Mouse (Mus musculus): Measurements from ENCODE around the gene Traf3ip3. TPM values are rescaled to one million over a fixed set of nuclear protein-coding genes. Genes with fewer than 3 reads are reported as not detected.

Gene Traf3ip3
- total and polyA plus RNA-seq, 3 experiments, result 5.2 to 9.7 TPM; not detected in 1

DNA sequence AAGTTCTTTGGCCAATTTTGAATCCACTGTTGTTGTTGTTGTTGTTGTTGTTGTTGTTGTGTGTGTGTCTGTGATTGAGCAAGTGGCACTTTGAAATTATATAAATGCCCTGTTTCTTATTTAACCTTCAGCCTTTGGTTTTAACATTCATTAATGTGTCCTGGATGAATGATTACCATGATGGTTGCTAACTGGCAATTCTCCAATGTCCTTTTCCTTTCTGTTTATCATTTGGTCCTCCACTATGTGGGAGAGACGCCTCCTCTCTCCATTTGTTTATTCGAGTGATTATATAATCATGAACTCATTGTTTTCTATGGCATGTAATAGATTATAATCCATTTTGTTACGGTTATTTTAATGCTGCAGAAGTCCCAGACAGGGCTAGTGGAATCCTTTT is 29.0 kb upstream of the Traf3ip3 start:
- Histone ChIP-seq H3K4me3 (ENCODE audit: control insufficient read depth in 1 of 2, insufficient read depth in 1 of 2, low read depth in 2 of 2, low read length in 2 of 2) (no peak overlapping the region), H3K9ac (ENCODE audit: control insufficient read depth, low read depth, low read length, poor library complexity, severe bottlenecking) (no peak overlapping the region), H3K27ac (ENCODE audit: control insufficient read depth, low read depth, low read length) (no peak overlapping the region), H3K9me3 (replicated peaks; ENCODE audit: insufficient read depth, low read length) (no peaks in the 10 kb centered on the region), H3K36me3 (ENCODE audit: control insufficient read depth in 1 of 2, insufficient read depth in 2 of 2, low read length in 2 of 2) (no peaks in the 10 kb centered on the region), H3K27me3 (ENCODE audit: control insufficient read depth in 1 of 2, insufficient read depth in 2 of 2, low read length in 2 of 2) (peaks cover 0 to 3% of the 10 kb centered on the region in 2 experiments; a peak in 2 of 4 replicates), H3K79me2 (ENCODE audit: control insufficient read depth, insufficient read depth, low read length, poor library complexity) (no peaks in the 10 kb centered on the region), H3K4me1 (ENCODE audit: control insufficient read depth in 1 of 2, insufficient read depth in 2 of 2, low read length in 2 of 2) (no peaks in the 10 kb centered on the region)
- no peak for TF ChIP-seq MAX (IDR thresholded peaks at IDR 0.05; ENCODE audit: low read length)
- TF ChIP-seq TAL1 (IDR thresholded peaks at IDR 0.05; ENCODE audit: low read length), result no peak
- no peak for TF ChIP-seq ZMIZ1 (IDR thresholded peaks at IDR 0.05; ENCODE audit: low read depth, low read length)
- no peak for TF ChIP-seq ZNF384 (IDR thresholded peaks at IDR 0.05; ENCODE audit: low read depth, low read length)
- TF ChIP-seq RCOR1 (IDR thresholded peaks at IDR 0.05; ENCODE audit: low read depth, low read length), result no peak
- no peak for TF ChIP-seq POLR2AphosphoS5 (IDR thresholded peaks at IDR 0.05; ENCODE audit: borderline replicate concordance, low read depth, low read length)
- no peak for TF ChIP-seq UBTF (IDR thresholded peaks at IDR 0.05; ENCODE audit: borderline replicate concordance, insufficient read depth, low read depth, low read length)
- no peak for TF ChIP-seq POLR2A (IDR thresholded peaks at IDR 0.05; ENCODE audit: control insufficient read depth in 1 of 2, insufficient read depth in 1 of 2, low read depth in 1 of 2, low read length in 2 of 2, poor library complexity in 1 of 2)
- no peak for DNase-seq (ENCODE audit: low read depth, low spot score)

DNA sequence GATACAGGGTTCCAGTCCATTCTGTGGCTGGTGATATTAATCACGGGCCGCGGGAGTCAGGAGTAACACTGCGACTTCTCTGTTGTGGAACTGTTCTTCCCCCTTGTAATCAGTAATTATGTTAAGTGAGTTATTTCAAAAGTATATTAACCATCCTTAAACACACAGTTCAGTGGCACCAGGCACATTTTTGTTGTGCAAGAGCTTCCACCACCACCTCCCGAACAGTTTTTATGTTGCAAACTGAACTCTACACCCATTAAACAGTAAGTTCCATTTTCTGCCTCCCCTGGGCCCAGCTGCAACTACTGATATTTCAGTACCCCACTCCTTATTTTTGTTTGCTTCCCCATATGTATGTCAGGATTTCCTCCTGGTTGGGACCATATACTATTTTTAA is 28.1 kb upstream of the Traf3ip3 start:
- no peak for DNase-seq (ENCODE audit: low read depth, low spot score)
- Histone ChIP-seq H3K27me3 (ENCODE audit: control insufficient read depth in 1 of 2, insufficient read depth in 2 of 2, low read length in 2 of 2) (peaks cover 0 to 3% of the 10 kb centered on the region in 2 experiments; a peak in 2 of 4 replicates), H3K4me1 (ENCODE audit: control insufficient read depth in 1 of 2, insufficient read depth in 2 of 2, low read length in 2 of 2) (no peaks in the 10 kb centered on the region), H3K36me3 (ENCODE audit: control insufficient read depth in 1 of 2, insufficient read depth in 2 of 2, low read length in 2 of 2) (no peaks in the 10 kb centered on the region), H3K27ac (ENCODE audit: control insufficient read depth, low read depth, low read length) (no peak overlapping the region), H3K79me2 (ENCODE audit: control insufficient read depth, insufficient read depth, low read length, poor library complexity) (no peaks in the 10 kb centered on the region), H3K9ac (ENCODE audit: control insufficient read depth, low read depth, low read length, poor library complexity, severe bottlenecking) (no peak overlapping the region), H3K4me3 (ENCODE audit: control insufficient read depth in 1 of 2, insufficient read depth in 1 of 2, low read depth in 2 of 2, low read length in 2 of 2) (no peak overlapping the region), H3K9me3 (replicated peaks; ENCODE audit: insufficient read depth, low read length) (no peaks in the 10 kb centered on the region)
- TF ChIP-seq MAZ (IDR thresholded peaks at IDR 0.05; ENCODE audit: low read depth, low read length), result no peak
- TF ChIP-seq BHLHE40 (IDR thresholded peaks at IDR 0.05; ENCODE audit: borderline replicate concordance, low read depth, low read length), result no peak
- TF ChIP-seq NELFE (IDR thresholded peaks at IDR 0.05; ENCODE audit: low read depth, low read length), result no peak
- no peak for TF ChIP-seq USF1 (IDR thresholded peaks at IDR 0.05; ENCODE audit: low read depth, low read length)
- no peak for TF ChIP-seq TCF12 (IDR thresholded peaks at IDR 0.05; ENCODE audit: low read depth, low read length)
- TF ChIP-seq USF2 (IDR thresholded peaks at IDR 0.05; ENCODE audit: borderline replicate concordance in 1 of 2, insufficient read depth in 1 of 2, low read depth in 1 of 2, low read length in 2 of 2), result no peak
- TF ChIP-seq EP300 (IDR thresholded peaks at IDR 0.05; ENCODE audit: low read depth in 1 of 2, low read length in 2 of 2), result no peak
- no peak for TF ChIP-seq MAX (IDR thresholded peaks at IDR 0.05; ENCODE audit: low read length)
- TF ChIP-seq MAFK (IDR thresholded peaks at IDR 0.05; ENCODE audit: borderline replicate concordance, low read depth, low read length), result no peak
- no peak for TF ChIP-seq HCFC1 (IDR thresholded peaks at IDR 0.05; ENCODE audit: low read depth, low read length)
- TF ChIP-seq POLR2AphosphoS2 (IDR thresholded peaks at IDR 0.05; ENCODE audit: low read length), result no peak

Measured in MEL (cell line).